Mouse (Mus musculus) hindbrain, embryonic 16.5 days (tissue): ENCODE measurements around the gene Bcor. TPM values are rescaled to one million over a fixed set of nuclear protein-coding genes. Genes with fewer than 3 reads are reported as not detected.

Experiments
- ATAC-seq: fragments of 200-750 bp; cut with Nextera tagmentation; 2 replicates; pipeline ENCODE4 v1.8.0; 2017; ENCODE audit warnings: moderate TSS enrichment, moderate library complexity
- H3K27ac ChIP-seq: fragments of 300-500 bp; sonication (generic); 2 replicates; pipeline ENCODE4 v1.5.1; 2014; ENCODE audit warnings: low read depth, mild to moderate bottlenecking, control low read depth, low read length, moderate library complexity
- H3K27me3 ChIP-seq: fragments of 300-500 bp; sonication (generic); replicated peaks from 2 replicates; pipeline ENCODE4 v1.6.1; 2014; ENCODE audit warnings: low read length; ENCODE audit not compliant: control insufficient read depth, insufficient read depth
- H3K36me3 ChIP-seq: fragments of 300-500 bp; sonication (generic); 2 replicates; pipeline ENCODE4 v1.6.1; 2014; ENCODE audit warnings: mild to moderate bottlenecking, low read length, moderate library complexity, mixed read lengths; ENCODE audit not compliant: control insufficient read depth, insufficient read depth
- H3K4me1 ChIP-seq: fragments of 300-500 bp; sonication (generic); 2 replicates; pipeline ENCODE4 v1.6.1; 2014; ENCODE audit warnings: low read depth, low read length; ENCODE audit not compliant: control insufficient read depth, insufficient read depth
- H3K4me2 ChIP-seq: fragments of 300-500 bp; sonication (generic); 2 replicates; pipeline ENCODE4 v1.6.1; 2014; ENCODE audit warnings: mild to moderate bottlenecking, low read length, control low read depth, moderate library complexity
- H3K4me3 ChIP-seq: fragments of 300-500 bp; sonication (generic); 2 replicates; pipeline ENCODE4 v1.5.1; 2014; ENCODE audit warnings: mild to moderate bottlenecking, low read length, control low read depth, moderate library complexity
- H3K9ac ChIP-seq: fragments of 300-500 bp; sonication (generic); 2 replicates; pipeline ENCODE4 v1.6.1; 2014; ENCODE audit warnings: low read depth, mild to moderate bottlenecking, control low read depth, low read length, moderate library complexity
- H3K9me3 ChIP-seq: fragments of 300-500 bp; sonication (generic); 2 replicates; pipeline ENCODE4 v1.6.1; 2014; ENCODE audit warnings: mild to moderate bottlenecking, low read length, moderate library complexity; ENCODE audit not compliant: control insufficient read depth
- WGBS: fragments of 180-500 bp; shearing (Covaris S2); extraction: QIAGEN DNeasy Blood & Tissue Kit; methylation state at CpG from one replicate; pipeline ENCODE4 v1.1.7; 2014; 5-methylcytosine and 5-hydroxymethylcytosine counted together
- polyA plus RNA-seq: library from polyadenylated mRNA; unstranded; fragments of >200 nt; fragmentation: Nextera tagmentation; extraction: Ambion mirVana; gene quantifications from 2 replicates; pipeline ENCODE4 v1.2.1, GENCODE M21; 2015

Gene Bcor
- polyA plus RNA-seq: 11.2 and 13.4 TPM in 2 replicates

GRCm38 (mm10) chrX:12159981-12160656 lies at the start of gene Bcor:
Gene Bcor, minus strand, starts transcription at chrX:12160355.
- H3K27me3 ChIP-seq: peaks cover 18% of the 10 kb centered on the region
- H3K4me1 ChIP-seq: peaks cover 8% of the 10 kb centered on the region
- H3K4me3 ChIP-seq: peak within 1 kb of the TSS; percentile 51
- no peaks in the 10 kb centered on the region for H3K36me3 ChIP-seq
- peak within 1 kb of the TSS; percentile 72 for H3K27ac ChIP-seq
- peak; percentile 43 for ATAC-seq
- WGBS: 8% methylated on average over 39 of the region's 56 CpGs
- peak within 1 kb of the TSS; percentile 67 for H3K9ac ChIP-seq
- H3K9me3 ChIP-seq: no peaks in the 10 kb centered on the region
- peak within 1 kb of the TSS; percentile 69 for H3K4me2 ChIP-seq

GRCm38 (mm10) chrX:12202951-12203350 lies 42.8 kb upstream of the Bcor start:
- no peak for ATAC-seq
- Histone ChIP-seq H3K27me3 (no peaks in the 10 kb centered on the region), H3K9ac (no peak overlapping the region), H3K4me2 (no peak overlapping the region), H3K4me1 (no peaks in the 10 kb centered on the region), H3K9me3 (no peaks in the 10 kb centered on the region), H3K4me3 (no peak overlapping the region), H3K27ac (no peak overlapping the region), H3K36me3 (no peaks in the 10 kb centered on the region)
- 92% methylated on average over 3 of the region's 3 CpGs for WGBS

GRCm38 (mm10) chrX:12201111-12201510 lies 41.0 kb upstream of the Bcor start:
- H3K9me3 ChIP-seq: no peaks in the 10 kb centered on the region
- no peak overlapping the region for H3K4me2 ChIP-seq
- ATAC-seq: no peak
- H3K27me3 ChIP-seq: no peaks in the 10 kb centered on the region
- 96% methylated on average over 3 of the region's 3 CpGs for WGBS
- H3K4me3 ChIP-seq: no peak overlapping the region
- no peak overlapping the region for H3K9ac ChIP-seq
- H3K27ac ChIP-seq: no peak overlapping the region
- no peaks in the 10 kb centered on the region for H3K4me1 ChIP-seq
- no peaks in the 10 kb centered on the region for H3K36me3 ChIP-seq

- no peaks in the 10 kb centered on the region for H3K4me1 ChIP-seq
- H3K9me3 ChIP-seq: no peaks in the 10 kb centered on the region
- no peaks in the 10 kb centered on the region for H3K36me3 ChIP-seq
- ATAC-seq: no peak
- no peak overlapping the region for H3K4me3 ChIP-seq
- no peak overlapping the region for H3K9ac ChIP-seq
- H3K27me3 ChIP-seq: no peaks in the 10 kb centered on the region
- 65% methylated on average over 11 of the region's 11 CpGs for WGBS
- H3K27ac ChIP-seq: no peak overlapping the region
- no peak overlapping the region for H3K4me2 ChIP-seq
Observed at GRCm38 (mm10) chrX:12195234-12195919, 35.2 kb upstream of the Bcor start.

- Histone ChIP-seq H3K9me3 (no peaks in the 10 kb centered on the region), H3K36me3 (no peaks in the 10 kb centered on the region), H3K27ac (no peak overlapping the region), H3K4me3 (no peak overlapping the region), H3K9ac (no peak overlapping the region), H3K4me1 (no peaks in the 10 kb centered on the region), H3K27me3 (no peaks in the 10 kb centered on the region), H3K4me2 (no peak overlapping the region)
- 59% methylated on average over 2 of the region's 2 CpGs for WGBS
- no peak for ATAC-seq
Observed at GRCm38 (mm10) chrX:12192343-12192742, 32.2 kb upstream of the Bcor start.

GRCm38 (mm10) chrX:12189511-12189910 lies 29.4 kb upstream of the Bcor start:
- no peak for ATAC-seq
- Histone ChIP-seq H3K4me3 (no peak overlapping the region), H3K4me2 (no peak overlapping the region), H3K27me3 (no peaks in the 10 kb centered on the region), H3K4me1 (no peaks in the 10 kb centered on the region), H3K36me3 (no peaks in the 10 kb centered on the region), H3K9me3 (no peaks in the 10 kb centered on the region), H3K9ac (no peak overlapping the region), H3K27ac (no peak overlapping the region)
- 75% methylated on average over 4 of the region's 4 CpGs for WGBS

- H3K9ac ChIP-seq: no peak overlapping the region
- H3K4me1 ChIP-seq: peaks cover 5% of the 10 kb centered on the region
- no peaks in the 10 kb centered on the region; the same call in 1 of the 2 replicates for H3K27me3 ChIP-seq
- 42% methylated on average over 16 of the region's 16 CpGs for WGBS
- H3K27ac ChIP-seq: no peak overlapping the region
- ATAC-seq: no peak
- no peak overlapping the region for H3K4me3 ChIP-seq
- no peaks in the 10 kb centered on the region for H3K36me3 ChIP-seq
- no peak overlapping the region for H3K4me2 ChIP-seq
- no peaks in the 10 kb centered on the region for H3K9me3 ChIP-seq
Observed at GRCm38 (mm10) chrX:12175198-12175960, 15.2 kb upstream of the Bcor start.

GRCm38 (mm10) chrX:12170128-12170527 lies 10.0 kb upstream of the Bcor start:
- no peaks in the 10 kb centered on the region; the same call in 1 of the 2 replicates for H3K27me3 ChIP-seq
- ATAC-seq: no peak
- no peak overlapping the region for H3K9ac ChIP-seq
- H3K9me3 ChIP-seq: no peaks in the 10 kb centered on the region
- H3K36me3 ChIP-seq: no peaks in the 10 kb centered on the region
- no peak overlapping the region for H3K4me3 ChIP-seq
- no peak overlapping the region for H3K27ac ChIP-seq
- WGBS: 33% methylated on average over 3 of the region's 3 CpGs
- H3K4me2 ChIP-seq: no peak overlapping the region
- peaks cover 2% of the 10 kb centered on the region; the same call in 1 of the 2 replicates for H3K4me1 ChIP-seq
